Mouse (Mus musculus): ENCODE data around the gene Efcab12.

Efcab12 gene

GRCm38 (mm10) chr6:115845006-115845405, 6.8 kb upstream of the Efcab12 start:
- DNase-seq (ENCODE audit: low read depth), result no peak

GRCm38 (mm10) chr6:115838745-115839144, 533 bp upstream of the Efcab12 start:
- no peak for DNase-seq (ENCODE audit: low read depth)

- no peak for DNase-seq (ENCODE audit: low read depth)
Measured at GRCm38 (mm10) chr6:115833861-115834260, 4.4 kb downstream of the Efcab12 start.

GRCm38 (mm10) chr6:115832152-115832850, 5.9 kb downstream of the Efcab12 start:
- no peak for DNase-seq (ENCODE audit: low read depth)

GRCm38 (mm10) chr6:115830779-115831601, 7.2 kb downstream of the Efcab12 start:
- no peak for DNase-seq (ENCODE audit: low read depth)

GRCm38 (mm10) chr6:115823850-115824464, 14.3 kb downstream of the Efcab12 start:
- DNase-seq (ENCODE audit: low read depth), result peak; percentile 76

- no peak for DNase-seq (ENCODE audit: low read depth)
Measured at GRCm38 (mm10) chr6:115821216-115821993, 16.8 kb downstream of the Efcab12 start.

GRCm38 (mm10) chr6:115818129-115818528, 20.1 kb downstream of the Efcab12 start:
- DNase-seq (ENCODE audit: low read depth), result no peak

- DNase-seq (ENCODE audit: low read depth), result no peak
Measured at GRCm38 (mm10) chr6:115815041-115815440, 23.2 kb downstream of the Efcab12 start.

GRCm38 (mm10) chr6:115814104-115814503, 24.1 kb downstream of the Efcab12 start:
- DNase-seq (ENCODE audit: low read depth), result peak; percentile 78

- DNase-seq (ENCODE audit: low read depth), result no peak
Measured at GRCm38 (mm10) chr6:115811606-115812005, 26.6 kb downstream of the Efcab12 start.

- DNase-seq (ENCODE audit: low read depth), result peak; percentile 89
Measured at GRCm38 (mm10) chr6:115808488-115809231, 29.6 kb downstream of the Efcab12 start, which contains the start of gene Rpl32. Gene Rpl32 (minus strand): TSS chr6:115808747.

- DNase-seq (ENCODE audit: low read depth), result no peak
Measured at GRCm38 (mm10) chr6:115808196-115808487, 30.1 kb downstream of the Efcab12 start.

- DNase-seq (ENCODE audit: low read depth), result no peak
Measured at GRCm38 (mm10) chr6:115807464-115808195, 30.6 kb downstream of the Efcab12 start.

- DNase-seq (ENCODE audit: low read depth), result no peak
Measured at GRCm38 (mm10) chr6:115804432-115805192, 33.6 kb downstream of the Efcab12 start.

GRCm38 (mm10) chr6:115803541-115804382, 34.5 kb downstream of the Efcab12 start:
- peak; percentile 63 for DNase-seq (ENCODE audit: low read depth)

GRCm38 (mm10) chr6:115801811-115802210, 36.4 kb downstream of the Efcab12 start:
- no peak for DNase-seq (ENCODE audit: low read depth)

GRCm38 (mm10) chr6:115792691-115793215, 45.5 kb downstream of the Efcab12 start:
- no peak for DNase-seq (ENCODE audit: low read depth)

Measured in c-Kit-positive CD71-positive TER-119-negative erythroid progenitor cells, embryonic 14.5 days (primary cell).